Mouse (Mus musculus) neural tube, embryonic 15.5 days (tissue): ENCODE results near the gene Nsun6. TPM values are rescaled to one million over a fixed set of nuclear protein-coding genes. Genes with fewer than 3 reads are reported as not detected.

ENCODE experiments used
- ATAC-seq: fragments of 200-750 bp; cut with Nextera tagmentation; 2 replicates; pipeline ENCODE4 v1.8.0; 2017; ENCODE audit warnings: mild to moderate bottlenecking, moderate TSS enrichment, moderate library complexity; ENCODE audit not compliant: low FRiP score
- H3K27ac ChIP-seq: fragments of 300-500 bp; sonication (generic); replicated peaks from 2 replicates; pipeline ENCODE4 v1.5.1; 2015; ENCODE audit warnings: mild to moderate bottlenecking, inconsistent platforms
- H3K27me3 ChIP-seq: fragments of 300-500 bp; sonication (generic); replicated peaks from 2 replicates; pipeline ENCODE4 v1.6.1; 2015; ENCODE audit warnings: inconsistent platforms
- H3K36me3 ChIP-seq: fragments of 300-500 bp; sonication (generic); 2 replicates; pipeline ENCODE4 v1.6.1; 2015; ENCODE audit warnings: inconsistent platforms
- H3K4me1 ChIP-seq: fragments of 300-500 bp; sonication (generic); 2 replicates; pipeline ENCODE4 v1.6.1; 2015; ENCODE audit warnings: inconsistent platforms
- H3K4me2 ChIP-seq: fragments of 300-500 bp; sonication (generic); 2 replicates; pipeline ENCODE4 v1.6.1; 2015; ENCODE audit warnings: inconsistent platforms, mild to moderate bottlenecking, moderate library complexity
- H3K4me3 ChIP-seq: fragments of 300-500 bp; sonication (generic); replicated peaks from 2 replicates; pipeline ENCODE4 v1.5.1; 2015; ENCODE audit warnings: mild to moderate bottlenecking, inconsistent platforms
- H3K9ac ChIP-seq: fragments of 300-500 bp; sonication (generic); replicated peaks from 2 replicates; pipeline ENCODE4 v1.6.1; 2015; ENCODE audit warnings: mild to moderate bottlenecking, inconsistent platforms
- H3K9me3 ChIP-seq: fragments of 300-500 bp; sonication (generic); replicated peaks from 2 replicates; pipeline ENCODE4 v1.6.1; 2016; ENCODE audit warnings: inconsistent platforms
- WGBS: fragments of 180-500 bp; shearing (Covaris S2); methylation state at CpG from one replicate; pipeline ENCODE4 v1.1.7; 2015; ENCODE audit warnings: mixed read lengths; 5-methylcytosine and 5-hydroxymethylcytosine counted together
- polyA plus RNA-seq: library from polyadenylated mRNA; unstranded; fragments of >200 nt; fragmentation: Nextera tagmentation; extraction: Ambion mirVana; gene quantifications from 2 replicates; pipeline ENCODE4 v1.2.1, GENCODE M21; 2015

The Nsun6 gene
- polyA plus RNA-seq, 1 experiment from 2014 or later = 11.6 TPM

- H3K36me3 ChIP-seq = peaks cover 11% of the 10 kb centered on the region; the same call in 1 of the 2 replicates
- H3K27ac ChIP-seq = no peak overlapping the region
- ATAC-seq = no peak
- no peaks in the 10 kb centered on the region for H3K9me3 ChIP-seq
- no peak overlapping the region for H3K9ac ChIP-seq
- H3K27me3 ChIP-seq = no peaks in the 10 kb centered on the region
- H3K4me1 ChIP-seq = no peaks in the 10 kb centered on the region
- no peak overlapping the region for H3K4me3 ChIP-seq
- WGBS = 90% methylated on average over 4 of the region's 4 CpGs
- H3K4me2 ChIP-seq = no peak overlapping the region
Observed at GRCm38 (mm10) chr2:14989350-14989749, 65.5 kb downstream of the Nsun6 start.

DNA sequence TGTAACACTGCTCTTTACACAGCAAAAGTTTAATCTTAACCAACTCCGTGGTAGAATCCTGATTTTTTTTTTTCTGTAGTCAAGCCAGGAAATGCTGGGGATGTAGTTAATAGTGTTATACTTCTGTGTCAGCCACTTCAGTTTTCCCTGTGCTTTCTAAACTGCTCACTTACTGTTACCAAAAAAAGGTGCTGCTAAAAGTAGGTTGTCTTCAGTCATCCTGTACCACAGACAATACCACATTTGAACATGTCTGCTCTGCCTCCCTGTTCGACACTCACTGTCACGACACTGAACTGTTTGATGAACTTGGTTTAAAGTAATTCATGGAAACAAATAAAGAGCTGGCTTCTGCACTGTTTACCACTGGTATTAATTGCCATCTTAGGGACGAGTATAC is 66.4 kb downstream of the Nsun6 start:
- WGBS = 90% methylated on average over 4 of the region's 4 CpGs

DNA sequence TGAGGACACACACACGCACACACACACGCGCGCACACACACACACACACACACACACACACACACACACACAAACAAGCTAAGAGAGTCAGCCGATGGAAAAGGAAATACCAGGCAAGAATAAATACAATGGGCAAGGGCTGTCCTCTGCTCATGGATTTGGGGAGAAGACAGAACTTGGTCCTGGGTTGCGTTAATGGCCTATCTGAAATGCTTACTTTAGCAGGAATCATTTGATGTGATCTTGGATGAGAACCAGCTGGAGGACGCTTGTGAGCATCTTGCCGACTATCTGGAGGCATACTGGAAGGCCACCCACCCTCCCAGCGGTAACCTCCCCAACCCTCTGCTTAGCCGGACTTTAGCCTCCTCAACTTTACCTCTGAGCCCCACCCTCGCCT is 70.8 kb downstream of the Nsun6 start:
- Histone ChIP-seq H3K4me1 (no peaks in the 10 kb centered on the region), H3K27ac (no peak overlapping the region), H3K9ac (no peak overlapping the region), H3K4me3 (no peak overlapping the region), H3K4me2 (no peak overlapping the region), H3K9me3 (no peaks in the 10 kb centered on the region), H3K27me3 (no peaks in the 10 kb centered on the region), H3K36me3 (peaks cover 18% of the 10 kb centered on the region)
- ATAC-seq = no peak
- 92% methylated on average over 11 of the region's 11 CpGs for WGBS

More for the DNA sequence above, 66.4 kb downstream of the Nsun6 start:
- Histone ChIP-seq H3K27ac (no peak overlapping the region), H3K9me3 (no peaks in the 10 kb centered on the region), H3K4me1 (no peaks in the 10 kb centered on the region), H3K4me3 (no peak overlapping the region), H3K27me3 (no peaks in the 10 kb centered on the region), H3K36me3 (peaks cover 14% of the 10 kb centered on the region; the same call in 1 of the 2 replicates), H3K4me2 (no peak overlapping the region), H3K9ac (no peak overlapping the region)
- ATAC-seq = no peak

DNA sequence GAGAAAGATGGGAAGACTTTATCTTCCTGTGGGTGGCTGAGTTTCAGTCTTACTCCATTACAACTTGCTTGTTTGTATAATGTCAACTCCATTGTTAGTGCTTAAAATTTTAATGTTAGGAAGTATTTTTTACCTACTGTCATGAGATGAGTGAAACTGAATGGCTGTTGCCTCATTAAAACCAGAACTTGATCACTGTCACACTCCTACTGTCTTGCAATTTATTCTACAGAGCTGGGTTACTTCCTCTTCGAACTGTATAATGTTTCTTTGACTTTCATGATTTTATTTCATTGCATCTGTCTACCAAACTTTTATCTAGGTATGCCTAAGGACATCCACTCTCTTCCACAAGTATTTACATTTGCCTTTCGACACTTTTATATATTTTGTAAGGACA is 93.4 kb downstream of the Nsun6 start:
- 89% methylated on average over 2 of the region's 2 CpGs for WGBS
- Histone ChIP-seq H3K4me3 (no peak overlapping the region), H3K27me3 (no peaks in the 10 kb centered on the region), H3K9me3 (no peaks in the 10 kb centered on the region), H3K36me3 (no peaks in the 10 kb centered on the region), H3K27ac (no peak overlapping the region), H3K4me1 (no peaks in the 10 kb centered on the region), H3K4me2 (no peak overlapping the region), H3K9ac (no peak overlapping the region)
- no peak for ATAC-seq

DNA sequence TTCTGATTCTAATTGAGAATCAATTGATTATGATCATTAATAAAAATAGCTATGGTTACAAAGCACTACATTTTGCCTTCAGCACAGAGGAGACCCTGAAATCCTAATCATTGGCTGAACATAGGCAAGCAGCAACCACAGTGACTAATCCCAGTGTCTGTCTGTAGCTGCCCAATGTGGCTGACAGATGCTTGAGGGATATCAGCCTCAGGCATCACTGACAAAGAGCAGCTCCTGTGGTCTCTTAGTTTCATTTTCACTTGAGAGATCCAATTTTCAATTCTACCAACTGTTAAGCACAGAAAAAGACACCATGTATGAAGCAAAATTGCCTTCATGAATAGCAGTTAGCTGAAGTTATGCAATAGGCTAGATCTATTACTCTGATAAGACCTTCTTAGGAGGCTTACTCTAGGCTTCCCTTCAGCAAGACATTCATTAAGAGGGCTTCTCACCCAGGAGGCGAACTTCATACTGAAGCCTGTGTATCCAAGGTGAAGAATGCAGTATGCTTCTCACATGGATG is 93.8 kb downstream of the Nsun6 start:
- no peaks in the 10 kb centered on the region for H3K9me3 ChIP-seq
- no peak overlapping the region for H3K4me2 ChIP-seq
- H3K36me3 ChIP-seq = no peaks in the 10 kb centered on the region
- ATAC-seq = no peak
- H3K27me3 ChIP-seq = no peaks in the 10 kb centered on the region
- WGBS = 76% methylated on average over 1 of the region's 1 CpGs
- H3K27ac ChIP-seq = no peak overlapping the region
- H3K4me3 ChIP-seq = no peak overlapping the region
- H3K4me1 ChIP-seq = no peaks in the 10 kb centered on the region
- no peak overlapping the region for H3K9ac ChIP-seq

- no peak overlapping the region for H3K27ac ChIP-seq
- ATAC-seq = no peak
- 37% methylated on average over 2 of the region's 2 CpGs for WGBS
Observed at GRCm38 (mm10) chr2:14953090-14953489, 101.8 kb downstream of the Nsun6 start.

More at GRCm38 (mm10) chr2:14953090-14953489, 101.8 kb downstream of the Nsun6 start:
- no peaks in the 10 kb centered on the region for H3K4me1 ChIP-seq
- no peaks in the 10 kb centered on the region for H3K9me3 ChIP-seq
- H3K27me3 ChIP-seq = no peaks in the 10 kb centered on the region
- no peak overlapping the region for H3K9ac ChIP-seq
- H3K4me3 ChIP-seq = no peak overlapping the region
- H3K4me2 ChIP-seq = no peak overlapping the region
- H3K36me3 ChIP-seq = no peaks in the 10 kb centered on the region

Other genes starting within 250 kb of the Nsun6 start
- gene Arl5b, start 5.7 kb downstream of the Nsun6 start, polyA plus RNA-seq = 27.8 and 28.4 TPM in 2 replicates